Mouse (Mus musculus) adrenal gland, postnatal 25 days (tissue): Measurements from ENCODE around the gene Zswim5. TPM values are rescaled to one million over a fixed set of nuclear protein-coding genes. Genes with fewer than 3 reads are reported as not detected.
A peak's percentile ranks its signal among the peaks of the same experiment; 100 is the strongest.

Source experiments
- DNase-seq: peaks from one replicate; pipeline ENCODE4 v3.0.0; 2021; ENCODE audit warnings: mixed read lengths
- total RNA-seq: library from RNA; stranded (reverse); gene quantifications from 2 replicates; pipeline ENCODE4 v1.2.3, GENCODE M21; 2021

Gene Zswim5
- total RNA-seq, 1 experiment from 2014 or later, result 5.1 TPM

DNA sequence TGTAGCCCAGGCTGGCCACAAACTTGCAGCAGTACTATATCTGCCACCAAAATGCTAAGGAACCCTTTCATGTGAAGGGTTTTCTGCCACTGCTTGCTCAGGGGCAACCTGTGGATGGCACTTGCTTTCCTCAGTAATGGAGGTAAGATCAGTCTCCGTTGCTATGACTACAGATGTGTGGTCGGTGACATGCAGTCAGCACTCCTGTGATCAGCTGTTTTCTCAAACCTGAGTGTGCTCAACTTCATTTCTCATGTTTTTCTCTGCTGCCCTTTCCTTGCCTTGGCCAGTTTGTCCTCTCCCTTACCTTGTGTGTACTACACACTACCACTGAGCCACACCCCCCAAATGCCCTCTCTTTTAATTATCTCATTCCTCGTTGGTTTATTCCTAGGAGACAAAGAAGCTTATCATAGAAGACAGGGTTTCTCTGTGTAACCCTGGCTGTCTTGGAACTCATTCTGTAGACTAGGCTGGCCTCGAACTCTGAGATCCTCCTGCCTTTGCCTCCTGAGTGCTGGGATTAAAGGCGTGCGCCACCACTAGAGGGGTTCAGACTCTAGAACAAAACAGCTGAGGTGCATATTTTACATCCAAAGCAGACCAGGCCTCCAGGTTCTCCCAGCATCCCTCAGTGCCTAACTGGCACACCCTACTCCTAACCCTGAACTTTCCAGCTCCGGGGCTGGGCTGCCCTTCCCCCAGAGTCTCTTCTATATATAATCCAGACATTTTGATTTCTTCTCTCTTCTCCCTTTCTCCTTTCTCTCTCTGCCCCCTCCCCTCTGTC is 128.6 kb downstream of the Zswim5 start:
- DNase-seq, result no peak

DNA sequence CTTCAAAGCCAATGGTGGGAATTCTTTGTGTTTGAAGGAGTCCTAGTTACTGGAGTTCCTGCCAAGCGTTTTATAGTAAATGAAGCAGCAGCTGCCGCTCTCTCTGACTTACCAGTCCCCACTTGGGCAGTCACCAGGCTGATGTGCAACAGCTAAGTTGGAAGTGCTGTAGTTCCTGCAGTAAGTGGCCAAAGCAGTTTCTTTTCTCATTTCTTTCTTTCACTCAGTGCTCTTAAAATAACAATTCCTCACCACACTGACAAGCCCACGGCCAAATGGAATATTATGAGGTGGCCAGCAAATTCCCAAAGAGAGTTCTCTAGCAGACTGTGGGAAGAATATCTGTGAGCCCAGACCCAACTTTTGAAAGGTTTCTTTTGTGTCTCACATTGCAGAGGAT is 129.9 kb downstream of the Zswim5 start:
- no peak for DNase-seq

DNA sequence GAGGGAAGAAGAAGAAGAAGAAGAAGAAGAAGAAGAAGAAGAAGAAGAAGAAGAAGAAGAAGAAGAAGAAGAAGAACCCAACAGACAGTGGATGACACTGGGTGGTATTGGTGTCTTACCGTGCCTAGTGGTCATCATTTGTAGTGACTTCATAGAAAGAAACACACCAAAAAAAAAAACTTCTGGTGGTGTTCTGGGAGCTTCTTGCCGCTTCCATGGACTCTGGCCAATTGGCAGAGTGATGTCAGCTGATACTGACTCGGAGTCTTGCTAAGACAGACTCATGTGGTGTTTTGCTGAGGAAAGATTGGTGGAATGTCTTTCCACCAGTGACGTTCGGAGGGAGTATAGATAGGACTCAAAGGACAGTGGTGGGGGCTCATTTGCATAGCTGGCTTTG is 133.1 kb downstream of the Zswim5 start:
- no peak for DNase-seq

DNA sequence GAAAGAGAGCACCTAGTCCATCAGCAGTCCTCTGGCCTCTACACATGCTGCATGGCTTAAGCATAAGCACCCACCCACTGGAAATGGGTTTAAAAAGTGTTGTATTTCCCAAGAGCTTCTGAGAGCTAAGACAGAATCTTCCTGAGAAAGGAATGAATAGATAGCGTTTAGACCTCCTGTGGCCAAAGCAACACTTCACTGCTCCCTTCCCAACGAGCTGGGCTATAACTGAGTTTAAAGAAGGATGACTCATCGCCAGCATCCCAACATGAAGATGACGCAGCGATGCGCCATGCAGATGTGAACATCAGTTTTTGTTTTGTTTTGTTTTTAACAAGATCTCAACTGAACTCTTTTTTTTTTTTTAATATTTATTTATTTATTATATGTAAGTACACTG is 136.4 kb downstream of the Zswim5 start:
- no peak for DNase-seq

DNA sequence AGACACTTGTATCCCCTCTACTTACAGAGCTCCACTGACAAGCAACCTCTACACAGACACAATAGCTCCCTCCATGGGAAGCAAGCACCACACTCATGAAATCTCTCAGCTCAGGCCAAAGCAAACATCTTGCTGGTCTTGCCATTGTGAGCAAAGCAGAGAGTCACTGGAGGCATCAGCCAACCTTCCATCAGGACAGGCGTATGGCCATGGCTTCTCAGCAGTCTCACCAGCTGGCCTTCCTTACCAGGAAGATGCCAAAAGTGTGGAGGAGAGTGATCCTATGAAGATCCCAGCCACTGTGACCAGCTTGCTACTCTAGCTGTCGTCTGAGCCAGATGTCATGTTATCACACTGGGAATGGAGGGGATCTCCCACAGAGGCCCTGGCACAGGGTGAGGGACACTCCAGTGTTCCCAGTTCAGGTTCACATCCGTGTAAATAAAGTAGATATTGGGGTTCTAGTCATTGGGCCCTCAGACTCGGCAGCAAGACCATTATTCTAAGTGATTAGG is 137.8 kb downstream of the Zswim5 start:
- no peak for DNase-seq

DNA sequence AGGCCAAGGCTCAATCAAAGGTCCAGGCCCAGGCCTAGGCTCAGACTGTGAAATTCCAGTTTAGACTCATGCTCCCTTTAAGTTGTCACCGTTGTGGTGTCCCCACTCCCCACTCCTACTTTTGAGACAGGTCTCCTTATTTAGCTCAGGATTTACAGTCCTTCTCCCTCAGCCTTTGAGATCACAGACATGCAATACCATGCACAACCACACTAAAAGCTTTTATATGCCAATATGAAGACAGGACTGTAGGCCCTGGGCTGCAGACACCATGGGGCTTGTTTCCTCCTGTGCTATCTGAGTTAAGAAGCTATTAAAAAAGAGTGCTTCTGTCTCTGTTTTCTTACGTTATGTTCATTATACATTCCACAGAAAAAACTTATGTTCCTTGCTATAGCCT is 140.6 kb downstream of the Zswim5 start:
- DNase-seq, result no peak

DNA sequence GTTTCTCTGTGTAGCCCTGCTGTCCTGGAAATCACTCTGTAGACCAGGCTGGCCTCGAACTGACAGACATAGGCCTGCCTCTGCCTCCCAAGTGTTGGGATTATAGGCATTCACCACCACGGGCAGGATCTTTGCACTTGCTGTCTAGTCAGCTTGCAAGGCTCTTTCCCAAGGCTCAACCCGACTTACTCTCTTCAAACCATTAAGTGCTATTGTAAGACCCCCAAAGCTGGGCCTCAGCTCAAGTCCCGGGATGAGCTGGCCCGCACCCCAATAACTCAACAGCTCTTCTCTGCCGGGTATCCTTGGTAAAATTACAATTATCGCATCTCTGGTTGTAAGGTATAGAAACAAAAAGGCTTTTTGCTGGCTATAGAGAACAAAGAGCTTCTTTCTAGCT is 141.2 kb downstream of the Zswim5 start:
- no peak for DNase-seq

DNA sequence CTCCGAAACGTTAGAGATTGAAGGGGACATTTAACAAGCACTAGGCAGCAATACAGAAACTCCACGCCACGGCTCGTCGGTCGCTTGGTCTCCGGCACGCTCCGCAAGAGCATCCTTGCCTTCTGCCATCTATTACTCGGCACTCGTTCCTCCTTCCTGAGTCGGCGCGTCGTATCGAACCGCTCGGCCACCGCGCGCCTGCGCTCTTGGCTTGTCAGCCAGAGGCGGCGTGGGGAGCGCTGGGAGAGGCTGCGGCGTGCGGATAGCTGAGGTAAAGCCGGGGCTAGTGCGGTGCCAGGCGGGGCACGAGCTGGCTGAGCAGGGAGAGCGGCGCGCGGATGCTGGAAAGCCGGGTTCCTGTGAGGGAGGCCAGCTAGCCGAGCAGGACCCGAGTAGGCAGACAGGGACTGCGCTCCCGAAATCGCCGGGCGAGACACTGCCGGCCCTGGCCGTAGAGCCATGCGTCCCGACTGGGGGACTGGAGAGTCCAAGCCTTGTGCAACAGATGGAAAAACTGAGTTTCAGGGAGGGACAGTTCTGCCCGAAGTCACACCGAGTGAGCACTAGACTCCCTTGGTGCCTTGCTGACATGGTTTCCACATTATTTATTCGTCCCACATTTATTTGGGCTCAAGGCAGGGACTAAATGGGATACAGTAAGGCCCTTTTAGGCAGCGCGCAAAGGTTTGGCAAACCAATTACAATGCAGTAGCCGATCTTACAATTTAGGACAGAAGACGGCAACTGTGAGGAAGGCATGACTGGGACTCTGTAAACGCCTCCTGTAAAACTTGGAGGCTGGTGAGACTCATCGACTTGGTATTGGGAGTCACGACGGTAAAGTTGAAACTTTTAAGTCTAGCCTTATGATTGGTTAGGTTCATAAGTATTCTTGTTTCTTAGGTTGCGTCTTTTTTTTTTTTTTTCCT is 142.3 kb downstream of the Zswim5 start, which contains the start of gene Eif2b3:
Gene Eif2b3 (plus strand): TSS at position 197 of the 929 bp plus-strand sequence.
- peak; percentile 91 for DNase-seq

DNA sequence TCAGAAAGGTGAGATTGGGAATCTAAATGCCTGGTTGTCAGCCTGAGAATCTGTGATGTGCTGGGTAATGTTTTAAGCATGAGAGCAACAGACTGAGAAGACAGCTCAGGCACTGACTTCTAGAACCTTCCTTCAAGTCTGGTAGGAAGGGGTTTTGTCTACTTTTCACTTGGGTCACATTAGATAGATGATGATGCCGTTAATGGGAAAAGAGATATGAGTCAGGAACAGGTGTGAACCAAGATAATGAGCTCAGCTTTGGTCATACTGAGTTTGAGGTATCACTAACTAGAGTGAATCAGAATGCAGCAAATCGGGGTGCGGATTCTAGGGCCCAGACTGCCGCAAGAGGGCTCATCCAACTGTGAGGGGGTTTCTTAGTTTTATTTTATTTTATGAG is 146.3 kb downstream of the Zswim5 start:
- DNase-seq, result no peak

DNA sequence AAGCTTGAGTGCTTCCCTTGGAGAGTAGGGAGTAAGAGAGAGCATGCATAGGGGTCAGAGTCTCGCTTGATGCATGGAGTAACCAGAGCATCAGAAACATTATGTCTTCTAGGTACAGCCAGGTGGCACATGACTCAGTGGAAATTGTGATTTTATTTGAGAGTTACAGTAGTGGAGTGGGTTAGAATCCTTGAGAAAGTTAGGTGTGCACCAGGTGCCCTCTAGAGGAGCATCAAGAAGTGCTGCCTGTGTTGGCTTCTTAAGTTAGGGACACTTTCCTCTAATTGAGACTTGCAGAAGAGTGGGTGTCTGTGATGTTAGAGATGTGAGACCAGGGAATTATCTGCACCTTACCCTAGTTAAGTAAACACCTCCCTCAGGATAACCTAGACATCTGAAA is 153.9 kb downstream of the Zswim5 start:
- DNase-seq, result no peak

Other genes starting within 250 kb of the Zswim5 start
- 30.9 and 37.1 TPM in 2 replicates for gene Nasp, start 249.4 kb upstream of the Zswim5 start, total RNA-seq
- gene Akr1a1, start 225.7 kb upstream of the Zswim5 start, total RNA-seq, result 817 and 927 TPM in 2 replicates
- gene Prdx1, start 191.8 kb upstream of the Zswim5 start, total RNA-seq, result 777 and 778 TPM in 2 replicates
- 29.4 and 32.0 TPM in 2 replicates for gene Mmachc, start 169.0 kb upstream of the Zswim5 start, total RNA-seq
- gene Ccdc163, start 168.9 kb upstream of the Zswim5 start, total RNA-seq, result 21.1 and 31.9 TPM in 2 replicates
- 4.8 and 9.0 TPM in 2 replicates for gene Tesk2, start 156.4 kb upstream of the Zswim5 start, total RNA-seq
- gene Toe1, start 69.7 kb upstream of the Zswim5 start, total RNA-seq, result 18.1 and 25.1 TPM in 2 replicates
- 3.9 and 9.0 TPM in 2 replicates for gene Mutyh, start 69.7 kb upstream of the Zswim5 start, total RNA-seq
- gene Hpdl, start 55.7 kb upstream of the Zswim5 start, total RNA-seq, result 2.7 and 3.6 TPM in 2 replicates
- gene Urod, start 117.0 kb downstream of the Zswim5 start, total RNA-seq, result 98.3 and 127 TPM in 2 replicates
- gene Hectd3, start 117.9 kb downstream of the Zswim5 start, total RNA-seq, result 31.7 and 33.5 TPM in 2 replicates
- 33.3 and 34.4 TPM in 2 replicates for gene Eif2b3, start 142.0 kb downstream of the Zswim5 start, total RNA-seq
- gene Ptch2, start 218.7 kb downstream of the Zswim5 start, total RNA-seq, result 5.3 and 9.8 TPM in 2 replicates
- gene Btbd19, start 248.3 kb downstream of the Zswim5 start, total RNA-seq, result 8.3 and 9.4 TPM in 2 replicates
- not detected in 2 replicates for gene Tctex1d4, start 249.4 kb downstream of the Zswim5 start, total RNA-seq